Mouse (Mus musculus) erythroblast, embryonic 14.5 days (primary cell): Measurements from ENCODE around the gene Nr2f2. TPM values are rescaled to one million over a fixed set of nuclear protein-coding genes. Genes with fewer than 3 reads are reported as not detected.

Experiments used
- H3K27me3 ChIP-seq: 2 replicates; pipeline ENCODE4 v1.6.1; 2012; ENCODE audit warnings: inconsistent platforms; ENCODE audit not compliant: control insufficient read depth
- H3K36me3 ChIP-seq: 2 replicates; pipeline ENCODE4 v1.6.1; 2012; ENCODE audit warnings: mild to moderate bottlenecking, inconsistent platforms; ENCODE audit not compliant: control insufficient read depth
- H3K4me1 ChIP-seq: 2 replicates; pipeline ENCODE4 v1.6.1; 2012; ENCODE audit warnings: inconsistent platforms; ENCODE audit not compliant: control insufficient read depth
- H3K4me3 ChIP-seq: replicated peaks from 2 replicates; pipeline ENCODE3; 2012; ENCODE audit warnings: moderate library complexity, mild to moderate bottlenecking, inconsistent platforms
- H3K9me3 ChIP-seq: 2 replicates; pipeline ENCODE4 v1.6.1; 2012; ENCODE audit warnings: low read length, inconsistent platforms, mixed read lengths; ENCODE audit not compliant: control insufficient read depth
- GATA1 ChIP-seq: IDR thresholded peaks from 2 replicates; pipeline ENCODE4 v1.6.1; 2012; ENCODE audit warnings: low read length, inconsistent platforms, mixed read lengths
- TAL1 ChIP-seq: IDR thresholded peaks from 3 replicates; pipeline ENCODE4 v1.6.1; 2012; ENCODE audit warnings: low read length, inconsistent platforms, mixed read lengths
- polyA plus RNA-seq: library from polyadenylated mRNA; stranded (reverse); fragments of >175 nt; gene quantifications from 2 replicates; pipeline ENCODE4 v1.2.3, GENCODE M21; 2012

Gene Nr2f2
- polyA plus RNA-seq, 1 experiment: not detected

- Histone ChIP-seq H3K4me1 (no peaks in the 10 kb centered on the region), H3K27me3 (peaks cover 70% of the 10 kb centered on the region), H3K4me3 (no peak overlapping the region), H3K9me3 (no peaks in the 10 kb centered on the region), H3K36me3 (no peaks in the 10 kb centered on the region)
- TF ChIP-seq TAL1: no peak
- no peak for TF ChIP-seq GATA1
Measured at GRCm38 (mm10) chr7:70338265-70338640, 28.3 kb downstream of the Nr2f2 start.

- Histone ChIP-seq H3K9me3 (no peaks in the 10 kb centered on the region), H3K4me3 (no peak overlapping the region), H3K4me1 (no peaks in the 10 kb centered on the region), H3K36me3 (no peaks in the 10 kb centered on the region), H3K27me3 (peaks cover 72% of the 10 kb centered on the region)
- TF ChIP-seq GATA1 (no peak), TAL1 (no peak)
Measured at GRCm38 (mm10) chr7:70337581-70338264, 28.8 kb downstream of the Nr2f2 start.

GRCm38 (mm10) chr7:70336571-70337240, 29.8 kb downstream of the Nr2f2 start:
- H3K36me3 ChIP-seq: no peaks in the 10 kb centered on the region
- H3K4me1 ChIP-seq: no peaks in the 10 kb centered on the region
- no peak for TF ChIP-seq TAL1
- peaks cover 78% of the 10 kb centered on the region for H3K27me3 ChIP-seq
- no peak overlapping the region for H3K4me3 ChIP-seq
- no peaks in the 10 kb centered on the region for H3K9me3 ChIP-seq

GRCm38 (mm10) chr7:70336126-70336525, 30.4 kb downstream of the Nr2f2 start:
- Histone ChIP-seq H3K27me3 (peaks cover 84% of the 10 kb centered on the region), H3K36me3 (no peaks in the 10 kb centered on the region), H3K4me1 (no peaks in the 10 kb centered on the region), H3K9me3 (no peaks in the 10 kb centered on the region), H3K4me3 (no peak overlapping the region)
- no peak for TF ChIP-seq GATA1
- TF ChIP-seq TAL1: no peak

- Histone ChIP-seq H3K9me3 (no peaks in the 10 kb centered on the region), H3K4me1 (no peaks in the 10 kb centered on the region), H3K27me3 (peaks cover 91% of the 10 kb centered on the region), H3K36me3 (no peaks in the 10 kb centered on the region), H3K4me3 (no peak overlapping the region)
- TF ChIP-seq GATA1: no peak
- TF ChIP-seq TAL1: no peak
Measured at GRCm38 (mm10) chr7:70335411-70335810, 31.1 kb downstream of the Nr2f2 start.

DNA sequence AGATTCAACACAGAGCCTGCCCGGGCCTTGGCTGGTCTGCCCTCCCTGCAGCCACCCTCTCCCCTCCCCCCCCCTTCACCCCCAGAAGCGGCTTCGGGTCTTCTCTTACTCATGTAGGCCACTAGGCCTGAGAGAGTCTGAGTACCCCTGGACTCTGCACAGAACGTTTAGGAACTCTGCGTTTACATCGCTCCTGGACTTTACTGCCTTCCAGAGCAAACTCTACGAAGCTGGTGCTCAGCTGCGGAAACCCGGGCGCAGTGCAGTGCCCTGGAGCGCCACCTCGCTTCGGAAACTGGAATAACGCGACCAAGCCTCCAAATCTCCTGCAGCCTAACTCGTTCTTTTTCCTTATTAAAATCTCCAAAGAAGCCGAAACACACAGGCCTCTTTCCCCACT, 31.7 kb downstream of the Nr2f2 start:
- Histone ChIP-seq H3K27me3 (peaks cover 92% of the 10 kb centered on the region), H3K9me3 (no peaks in the 10 kb centered on the region), H3K36me3 (no peaks in the 10 kb centered on the region), H3K4me1 (no peaks in the 10 kb centered on the region), H3K4me3 (no peak overlapping the region)
- no peak for TF ChIP-seq GATA1
- no peak for TF ChIP-seq TAL1

DNA sequence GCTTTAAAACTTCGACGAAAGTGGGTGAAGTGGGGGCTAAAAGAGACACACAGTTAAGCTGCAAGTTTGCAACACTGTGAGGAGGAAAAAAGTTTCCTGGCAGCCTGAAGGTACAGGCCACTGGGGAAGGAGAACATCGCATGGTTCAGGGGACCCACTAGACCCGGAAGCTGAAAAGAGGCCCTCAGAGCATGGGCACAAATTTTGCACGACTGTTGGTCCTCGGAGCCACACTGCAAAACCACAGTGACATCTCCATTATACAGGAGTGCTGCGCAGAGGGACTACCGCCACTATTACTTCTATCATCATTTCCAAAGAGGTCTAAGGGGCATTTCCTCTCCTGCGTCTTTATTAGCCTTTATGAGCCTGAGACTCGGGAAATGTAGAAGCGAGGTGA, 32.7 kb downstream of the Nr2f2 start:
- H3K27me3 ChIP-seq: peaks cover 98% of the 10 kb centered on the region

GRCm38 (mm10) chr7:70332926-70333664, 33.4 kb downstream of the Nr2f2 start:
- H3K36me3 ChIP-seq: no peaks in the 10 kb centered on the region
- H3K27me3 ChIP-seq: peaks cover 98% of the 10 kb centered on the region
- no peaks in the 10 kb centered on the region for H3K9me3 ChIP-seq
- H3K4me1 ChIP-seq: no peaks in the 10 kb centered on the region
- H3K4me3 ChIP-seq: no peak overlapping the region
- TF ChIP-seq GATA1: no peak
- TF ChIP-seq TAL1: no peak

More for the DNA sequence above, 32.7 kb downstream of the Nr2f2 start:
- Histone ChIP-seq H3K4me1 (no peaks in the 10 kb centered on the region), H3K4me3 (no peak overlapping the region), H3K36me3 (no peaks in the 10 kb centered on the region), H3K9me3 (no peaks in the 10 kb centered on the region)
- TF ChIP-seq GATA1 (no peak), TAL1 (no peak)
